Mouse (Mus musculus): ENCODE measurements around the gene Slc5a5.

DNA sequence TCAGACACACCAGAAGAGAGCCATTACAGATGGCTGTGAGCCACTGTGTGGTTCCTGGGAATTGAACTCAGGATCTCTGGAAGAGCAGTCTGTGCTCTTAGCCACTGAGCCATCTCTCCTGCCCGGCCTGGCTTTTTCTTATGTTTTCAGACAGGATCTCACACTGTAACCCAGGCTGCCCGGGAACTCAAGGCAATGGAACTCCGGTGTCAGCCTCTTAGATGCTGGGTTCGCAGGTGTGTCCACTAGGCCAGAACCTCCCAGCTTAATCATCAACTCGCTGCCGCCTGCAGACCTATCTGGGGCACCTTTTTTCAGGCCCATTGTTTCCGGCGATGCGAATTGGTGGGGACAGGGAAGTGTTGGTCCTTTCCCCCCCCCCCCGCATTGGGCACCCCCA lies 52.0 kb downstream of the Slc5a5 start:
- TF ChIP-seq CTCF (IDR thresholded peaks at IDR 0.05): no peak
- no peak for TF ChIP-seq EP300 (IDR thresholded peaks at IDR 0.05)
